Mouse (Mus musculus): Measurements from ENCODE around the gene Kctd11.
"Not testable (repeated sequence)": the region's sequence is repeated elsewhere in the genome, so short reads cannot be mapped to it uniquely, and the experiment has no call there.

The Kctd11 gene

DNA sequence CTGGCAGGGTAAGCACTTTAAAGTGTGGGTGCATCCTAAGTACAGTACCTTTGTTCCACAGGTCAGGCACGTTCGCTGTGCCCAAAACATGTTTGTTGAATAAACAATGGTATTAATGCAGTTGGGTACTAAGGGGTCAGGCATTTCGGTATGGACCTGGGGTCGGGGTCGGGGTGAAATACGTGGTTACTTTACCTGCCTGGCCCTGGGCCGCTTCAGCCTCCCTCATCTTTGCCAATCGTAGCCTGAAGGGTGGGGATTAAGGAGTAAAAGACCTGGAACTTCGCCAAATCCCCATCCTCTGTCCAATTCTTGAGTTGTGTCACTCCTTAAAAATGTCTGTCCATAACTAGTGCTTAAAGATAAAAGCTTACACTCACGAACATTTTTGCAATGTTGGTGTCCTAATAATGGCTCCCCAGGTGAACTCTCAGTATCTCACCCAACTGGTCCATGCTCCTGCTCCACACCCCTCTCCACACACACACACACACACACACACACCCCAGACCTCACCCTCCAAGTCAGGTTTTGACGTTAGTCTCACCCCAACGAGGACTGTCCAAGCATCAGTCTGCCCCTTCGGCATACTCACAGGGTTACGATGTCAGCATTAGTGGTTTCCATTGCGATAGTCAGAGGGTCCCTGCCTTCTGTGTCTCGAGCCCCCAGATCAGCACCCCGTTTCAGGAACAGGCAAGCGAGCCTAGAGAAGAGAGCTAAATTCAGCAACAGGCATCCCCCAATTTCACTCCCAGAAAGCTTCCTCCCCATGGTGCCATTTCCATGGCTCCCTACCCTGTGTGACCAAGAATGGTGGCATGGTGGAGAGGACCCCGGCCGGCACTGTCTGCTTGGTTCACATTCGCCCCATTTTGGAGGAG lies 823 bp upstream of the Kctd11 start:
- peak; percentile 55 for DNase-seq (ENCODE audit: extremely low read depth, low read depth, low spot score)

DNA sequence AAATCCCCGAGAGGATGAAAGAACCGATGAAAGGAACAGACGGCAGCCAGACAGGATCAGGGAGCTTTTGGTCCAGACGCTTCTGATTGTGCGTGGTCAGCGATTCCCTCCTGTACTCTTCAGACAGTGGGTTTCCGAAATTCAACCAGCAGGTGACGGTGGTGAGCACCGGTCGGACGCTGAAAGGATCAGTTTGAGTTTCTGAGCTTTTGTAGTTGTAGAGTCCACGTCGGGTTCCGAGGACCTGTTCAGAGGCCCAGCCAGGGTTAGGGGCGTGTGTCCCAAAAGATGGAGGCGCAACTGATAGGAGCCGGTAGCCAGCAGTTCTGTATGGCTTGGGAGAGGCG lies 727 bp downstream of the Kctd11 start:
- DNase-seq (ENCODE audit: extremely low read depth, low read depth, low spot score), result no peak

DNA sequence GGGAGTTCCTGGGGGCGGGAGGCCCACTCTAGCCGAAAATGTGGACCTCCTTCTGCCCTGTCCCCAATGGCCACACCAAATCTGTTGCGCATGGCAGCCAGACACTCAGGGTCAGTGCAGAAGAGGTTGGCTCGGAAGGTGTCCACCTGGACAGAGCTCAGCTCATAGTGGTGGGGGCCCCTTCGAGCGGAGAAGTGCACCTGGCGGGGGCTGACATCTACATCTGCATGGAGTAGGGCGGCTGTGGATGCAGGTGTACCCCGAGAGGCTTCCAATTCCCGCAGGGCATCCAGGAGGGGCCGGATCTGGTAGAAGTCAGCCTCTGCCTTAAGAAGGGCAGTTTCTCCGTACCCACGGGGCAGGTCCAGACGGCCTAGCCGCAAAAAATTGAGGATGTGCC lies 1.5 kb downstream of the Kctd11 start:
- no peak for DNase-seq (ENCODE audit: extremely low read depth, low read depth, low spot score)

- DNase-seq (ENCODE audit: extremely low read depth, low read depth, low spot score), result no peak
These were observed 2.3 kb downstream of the Kctd11 start for GRCm38 (mm10) chr11:69878952-69879351.

DNA sequence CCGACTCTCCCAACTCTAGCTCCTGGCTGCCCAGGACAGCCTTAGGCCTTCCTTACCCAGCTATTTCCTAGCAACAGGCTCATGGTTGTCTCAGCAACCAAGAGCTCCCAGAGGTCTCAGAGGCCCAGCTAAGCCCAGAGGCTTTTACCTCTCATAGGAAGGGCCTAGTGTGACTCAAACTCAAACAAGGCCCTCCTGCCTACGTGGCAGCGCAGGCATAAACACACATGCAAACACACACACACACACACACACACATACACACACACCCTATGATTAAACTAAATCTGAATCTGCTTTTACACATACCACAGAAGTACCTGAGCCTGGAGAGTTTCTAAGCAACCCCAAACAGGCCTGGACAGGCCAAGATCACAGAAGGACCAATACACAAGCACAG lies 2.8 kb downstream of the Kctd11 start:
- no peak for DNase-seq (ENCODE audit: extremely low read depth, low read depth, low spot score)

DNA sequence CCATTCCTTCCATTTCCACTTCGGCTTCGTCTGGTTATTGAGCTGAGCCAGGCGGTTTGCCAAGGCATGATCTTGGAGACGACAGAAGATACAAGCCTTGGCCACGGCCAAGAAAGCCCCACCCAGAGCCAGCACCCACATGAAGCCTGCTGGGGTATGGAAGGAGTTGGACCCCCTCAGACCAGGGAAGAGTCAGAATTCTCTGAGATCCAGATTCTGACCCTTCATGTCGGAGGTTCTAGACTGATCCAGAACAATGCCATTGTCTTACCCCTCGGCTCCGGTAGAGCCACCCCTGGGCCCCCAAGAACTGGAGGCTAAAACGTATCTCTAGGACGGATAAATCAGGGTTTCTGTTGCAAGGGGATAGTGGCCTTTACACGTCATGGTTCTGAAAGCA lies 3.3 kb downstream of the Kctd11 start, which contains the start of gene Tmem95:
Gene Tmem95, minus strand, starts transcription at position 141 of the 400 bp plus-strand sequence.
- DNase-seq (ENCODE audit: extremely low read depth, low read depth, low spot score), result no peak

GRCm38 (mm10) chr11:69876867-69877266 lies 4.3 kb downstream of the Kctd11 start:
- no peak for DNase-seq (ENCODE audit: extremely low read depth, low read depth, low spot score)

DNA sequence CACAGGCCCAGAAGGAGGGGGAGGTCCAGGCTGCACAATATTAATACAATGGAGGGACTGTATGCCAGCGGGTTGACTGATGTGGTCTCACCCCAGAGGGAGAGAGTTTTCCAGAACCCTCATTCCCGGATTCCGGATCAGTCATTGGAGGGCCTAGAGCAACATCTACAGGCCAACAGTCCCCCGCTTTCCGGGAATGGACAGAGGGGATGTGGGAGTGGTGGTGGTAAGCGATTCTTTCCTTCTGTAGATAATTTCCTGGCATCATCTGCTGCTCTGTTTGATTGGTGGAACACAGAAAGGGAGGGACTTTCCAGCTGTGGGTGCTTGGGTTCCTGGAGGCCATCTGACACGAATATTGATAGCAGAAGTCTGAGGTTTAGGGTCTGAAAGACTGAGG lies 5.0 kb downstream of the Kctd11 start:
- no peak for DNase-seq (ENCODE audit: extremely low read depth, low read depth, low spot score)

DNA sequence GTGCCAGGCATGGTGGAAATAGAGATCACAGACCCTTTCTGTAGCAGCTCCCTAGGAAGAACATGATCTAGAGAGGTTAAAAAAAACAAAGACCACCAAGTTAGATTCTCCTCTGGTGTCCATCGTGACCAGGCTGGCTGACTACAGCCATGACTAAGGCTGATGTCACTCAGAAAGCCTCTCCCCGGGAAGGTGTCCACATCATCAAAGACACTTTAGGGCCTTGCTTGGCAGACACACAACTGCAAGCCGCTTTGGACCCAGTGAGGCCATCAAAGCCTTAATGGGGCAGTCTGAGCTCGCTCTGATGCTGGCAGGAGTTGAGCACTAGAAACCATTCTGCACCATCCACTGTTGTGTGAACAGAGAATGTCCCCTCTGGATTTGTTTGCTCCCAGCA lies 8.8 kb downstream of the Kctd11 start:
- no peak for DNase-seq (ENCODE audit: extremely low read depth, low read depth, low spot score)

- no peak for DNase-seq (ENCODE audit: extremely low read depth, low read depth, low spot score)
These were observed 9.4 kb downstream of the Kctd11 start for GRCm38 (mm10) chr11:69871822-69872221.

GRCm38 (mm10) chr11:69870289-69871069 lies 10.7 kb downstream of the Kctd11 start:
- no peak for DNase-seq (ENCODE audit: extremely low read depth, low read depth, low spot score)

GRCm38 (mm10) chr11:69867335-69867734 lies 13.9 kb downstream of the Kctd11 start:
- DNase-seq (ENCODE audit: extremely low read depth, low read depth, low spot score), result no peak

GRCm38 (mm10) chr11:69865561-69865960 lies 15.6 kb downstream of the Kctd11 start:
- no peak for DNase-seq (ENCODE audit: extremely low read depth, low read depth, low spot score)

GRCm38 (mm10) chr11:69864138-69864860 lies 16.9 kb downstream of the Kctd11 start:
- DNase-seq (ENCODE audit: extremely low read depth, low read depth, low spot score), result no peak

- DNase-seq (ENCODE audit: extremely low read depth, low read depth, low spot score), result not testable (repeated sequence)
These were observed 17.5 kb downstream of the Kctd11 start for GRCm38 (mm10) chr11:69863729-69864128.

DNA sequence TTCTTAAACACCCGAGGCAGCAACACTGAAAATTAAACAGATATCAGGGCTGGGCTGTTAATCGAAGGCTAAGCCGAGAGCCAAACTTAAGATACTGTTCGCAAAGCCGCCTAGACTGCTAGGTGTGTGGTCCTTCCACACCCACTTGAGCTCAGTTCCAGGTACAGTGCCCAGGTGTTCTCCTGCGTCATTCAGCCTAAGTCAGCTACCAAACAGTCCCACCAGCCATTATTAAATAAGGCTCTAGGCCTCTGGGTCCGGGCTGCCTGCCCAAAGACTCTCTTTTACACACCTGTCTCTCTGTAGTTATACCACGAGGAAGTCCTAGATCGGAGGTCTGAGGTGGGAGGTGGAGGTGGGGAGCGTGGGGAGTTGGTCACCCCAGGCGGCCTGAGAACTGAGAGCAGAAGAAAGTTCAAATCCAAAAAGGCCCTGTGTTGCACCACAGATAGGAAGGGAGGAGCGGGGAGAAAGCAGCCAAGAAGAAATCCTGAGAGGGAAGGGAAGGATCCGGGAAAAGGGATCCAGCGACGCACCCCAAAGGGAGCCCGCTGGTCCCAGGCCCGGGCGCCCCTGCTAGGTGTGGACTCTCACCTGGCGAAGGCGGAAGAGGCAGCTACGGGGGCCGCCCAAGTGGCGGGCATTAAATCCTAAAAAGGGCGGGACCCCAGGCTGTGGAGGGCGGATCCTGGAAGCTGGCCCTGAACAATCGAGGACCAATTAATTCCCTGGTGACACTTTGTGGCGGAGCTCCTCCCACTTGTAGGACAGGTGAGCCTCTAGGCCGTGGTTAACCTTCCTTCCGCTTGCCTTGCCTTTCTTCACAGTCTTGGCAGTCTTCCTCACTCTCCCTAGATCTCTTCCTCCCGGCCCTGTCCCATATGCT lies 22.9 kb downstream of the Kctd11 start, which contains the start of gene Tnk1:
Gene Tnk1, minus strand, starts transcription at position 618 of the 886 bp plus-strand sequence.
- DNase-seq (ENCODE audit: extremely low read depth, low read depth, low spot score), result no peak

- no peak for DNase-seq (ENCODE audit: extremely low read depth, low read depth, low spot score)
These were observed 25.9 kb downstream of the Kctd11 start for GRCm38 (mm10) chr11:69855347-69855746.

DNA sequence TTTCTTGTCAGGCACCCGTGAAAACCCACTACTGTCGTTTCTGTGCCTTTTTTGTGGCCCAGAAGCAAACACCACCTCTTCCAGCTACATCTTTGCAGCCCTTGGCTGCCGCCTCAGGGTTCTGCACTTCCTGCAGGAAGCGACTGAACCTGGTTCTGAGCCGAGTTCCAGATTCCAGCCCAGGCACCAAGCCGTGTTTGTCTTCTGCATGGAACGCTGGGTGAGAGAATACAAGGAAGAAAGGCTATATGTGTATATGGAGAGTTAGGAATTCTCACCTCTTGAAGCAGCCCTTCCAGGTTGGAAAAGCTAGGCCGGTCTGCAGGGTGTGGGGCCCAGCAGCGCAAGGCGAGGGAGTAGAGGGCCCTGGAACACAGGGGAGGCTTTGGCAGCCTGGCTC lies 26.5 kb downstream of the Kctd11 start:
- DNase-seq (ENCODE audit: extremely low read depth, low read depth, low spot score), result no peak

GRCm38 (mm10) chr11:69853994-69854393 lies 27.2 kb downstream of the Kctd11 start:
- DNase-seq (ENCODE audit: extremely low read depth, low read depth, low spot score), result no peak

DNA sequence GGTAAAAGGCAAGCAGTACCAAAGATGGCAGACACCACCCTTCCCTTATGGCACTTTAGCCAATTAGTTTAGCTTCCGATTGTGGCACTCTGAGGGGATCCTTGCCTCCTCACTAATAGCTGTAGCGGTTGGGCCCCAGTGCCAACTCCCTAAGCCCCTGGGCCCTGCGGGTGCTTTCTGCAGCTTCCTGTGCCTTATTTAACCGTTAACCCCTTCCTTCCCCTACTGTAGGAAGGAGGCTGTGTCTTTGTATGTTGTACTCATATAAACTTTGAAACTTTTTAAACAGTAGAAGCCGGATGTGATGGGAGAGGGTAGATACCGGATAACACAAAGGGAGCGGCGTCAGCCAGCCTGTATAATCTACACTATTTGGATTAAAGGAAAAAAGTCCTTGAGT lies 30.5 kb downstream of the Kctd11 start:
- DNase-seq (ENCODE audit: extremely low read depth, low read depth, low spot score), result no peak
